Mouse (Mus musculus): ENCODE measurements around the gene Zfp239. TPM values are rescaled to one million over a fixed set of nuclear protein-coding genes. Genes with fewer than 3 reads are reported as not detected.

Gene Zfp239
- polyA plus RNA-seq, 1 experiment from 2014 or later = 2.0 TPM

DNA sequence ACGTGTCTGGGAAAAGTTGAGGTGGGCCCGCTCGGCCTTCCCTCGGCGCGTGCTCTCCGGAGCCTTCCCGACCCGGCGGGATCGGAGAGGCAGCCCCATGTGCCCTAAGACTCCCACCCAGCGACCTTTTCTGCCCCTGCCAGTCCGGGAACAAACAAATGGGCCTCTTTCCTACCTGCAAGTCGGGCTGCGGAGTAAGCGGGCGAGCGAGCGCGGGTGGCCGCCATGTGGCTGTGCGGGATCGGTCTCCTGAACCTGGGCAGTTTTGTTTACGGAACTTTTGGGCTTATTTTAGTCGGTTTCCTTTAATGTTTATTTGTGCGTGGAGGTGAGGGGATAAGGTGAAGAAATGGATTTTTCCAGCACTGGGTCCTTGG lies 46.1 kb downstream of the Zfp239 start:
- H3K9me3 ChIP-seq (replicated peaks) = no peaks in the 10 kb centered on the region
- H3K4me3 ChIP-seq (replicated peaks) = peak overlapping the region; percentile 88
- no peaks in the 10 kb centered on the region for H3K36me3 ChIP-seq (replicated peaks)
- WGBS (ENCODE audit: insufficient replicate concordance) = under 1% methylated on average over 26 of the region's 26 CpGs
- peak; percentile 0; the same call in 1 of the 2 replicates for ATAC-seq (ENCODE audit: insufficient read depth)
- peak overlapping the region; percentile 96 for H3K27ac ChIP-seq (replicated peaks)
- peaks cover 53% of the 10 kb centered on the region for H3K4me1 ChIP-seq (replicated peaks)
- no peaks in the 10 kb centered on the region for H3K27me3 ChIP-seq
- peak overlapping the region; percentile 98 for H3K4me2 ChIP-seq
- H3K9ac ChIP-seq = peak overlapping the region; percentile 89

DNA sequence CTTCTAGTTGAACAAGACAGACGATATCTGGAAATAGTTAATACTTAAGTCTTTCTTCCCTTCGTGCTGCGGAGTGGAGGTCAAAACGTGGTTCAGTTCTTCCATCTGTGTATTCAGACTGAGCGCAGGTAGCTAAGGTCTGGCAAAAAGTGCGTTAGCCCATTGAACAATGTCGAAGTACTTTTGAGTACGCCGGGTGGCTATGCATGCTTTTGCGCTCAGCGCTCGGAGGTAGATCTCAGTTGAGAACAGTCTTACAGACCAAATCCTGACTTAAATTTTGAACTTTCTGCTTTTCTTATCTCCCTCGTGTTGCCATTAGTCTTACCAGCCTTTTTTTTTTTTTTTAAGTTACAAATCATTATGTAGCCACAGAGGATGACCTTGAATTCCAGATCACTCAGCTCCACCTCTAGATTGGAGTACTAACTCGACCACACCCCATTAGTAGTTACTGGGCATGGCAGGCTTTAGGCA lies 46.6 kb downstream of the Zfp239 start:
- Histone ChIP-seq H3K4me3 (replicated peaks) (peak overlapping the region; percentile 88), H3K36me3 (replicated peaks) (no peaks in the 10 kb centered on the region), H3K4me1 (replicated peaks) (peaks cover 53% of the 10 kb centered on the region), H3K9me3 (replicated peaks) (no peaks in the 10 kb centered on the region), H3K4me2 (peak overlapping the region; percentile 98), H3K27ac (replicated peaks) (peak overlapping the region; percentile 96), H3K9ac (peak overlapping the region; percentile 89), H3K27me3 (no peaks in the 10 kb centered on the region)
- no peak for ATAC-seq (ENCODE audit: insufficient read depth)
- 0% methylated on average over 14 of the region's 14 CpGs for WGBS (ENCODE audit: insufficient replicate concordance)

DNA sequence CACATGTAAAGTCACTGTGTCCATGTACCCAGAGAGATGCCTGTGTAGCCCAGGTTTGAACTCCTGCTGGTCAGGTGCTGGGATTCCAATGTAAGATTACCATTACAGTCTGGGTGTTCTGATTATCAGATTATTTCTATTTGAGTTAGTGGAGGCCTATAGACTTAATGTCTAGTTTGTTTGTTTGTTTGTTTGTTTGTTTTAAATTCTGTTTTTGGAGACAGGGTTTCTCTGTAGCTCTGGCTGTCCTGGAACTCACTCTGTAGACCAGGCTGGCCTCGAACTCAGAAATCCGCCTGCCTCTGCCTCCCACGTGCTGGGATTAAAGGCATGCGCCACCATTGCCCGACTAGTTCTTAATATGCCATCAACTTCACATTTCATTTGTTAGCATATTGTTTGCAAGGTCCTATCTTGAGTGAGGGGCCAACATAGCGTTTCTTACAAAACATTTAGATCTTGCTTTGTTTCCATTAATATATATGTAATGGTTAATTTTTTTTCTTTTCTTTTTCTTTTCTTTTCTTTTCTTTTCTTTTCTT lies 48.3 kb downstream of the Zfp239 start:
- Histone ChIP-seq H3K27me3 (no peaks in the 10 kb centered on the region), H3K4me3 (replicated peaks) (peak overlapping the region; percentile 88), H3K27ac (replicated peaks) (peak overlapping the region; percentile 96; the same call in 1 of the 2 replicates), H3K9ac (peak overlapping the region; percentile 89), H3K4me1 (replicated peaks) (peaks cover 60% of the 10 kb centered on the region), H3K4me2 (peak overlapping the region; percentile 98), H3K9me3 (replicated peaks) (no peaks in the 10 kb centered on the region), H3K36me3 (replicated peaks) (no peaks in the 10 kb centered on the region)
- no peak for ATAC-seq (ENCODE audit: insufficient read depth)
- WGBS (ENCODE audit: insufficient replicate concordance) = 39% methylated on average over 6 of the region's 6 CpGs

- Histone ChIP-seq H3K4me1 (replicated peaks) (peaks cover 65% of the 10 kb centered on the region), H3K27ac (replicated peaks) (peak overlapping the region; percentile 54), H3K9me3 (replicated peaks) (no peaks in the 10 kb centered on the region), H3K4me3 (replicated peaks) (no peak overlapping the region), H3K9ac (no peak overlapping the region), H3K36me3 (replicated peaks) (peaks cover 7% of the 10 kb centered on the region), H3K4me2 (peak overlapping the region; percentile 32), H3K27me3 (no peaks in the 10 kb centered on the region)
- no peak for ATAC-seq (ENCODE audit: insufficient read depth)
Observed at GRCm38 (mm10) chr6:117914541-117914940, 52.6 kb downstream of the Zfp239 start.

DNA sequence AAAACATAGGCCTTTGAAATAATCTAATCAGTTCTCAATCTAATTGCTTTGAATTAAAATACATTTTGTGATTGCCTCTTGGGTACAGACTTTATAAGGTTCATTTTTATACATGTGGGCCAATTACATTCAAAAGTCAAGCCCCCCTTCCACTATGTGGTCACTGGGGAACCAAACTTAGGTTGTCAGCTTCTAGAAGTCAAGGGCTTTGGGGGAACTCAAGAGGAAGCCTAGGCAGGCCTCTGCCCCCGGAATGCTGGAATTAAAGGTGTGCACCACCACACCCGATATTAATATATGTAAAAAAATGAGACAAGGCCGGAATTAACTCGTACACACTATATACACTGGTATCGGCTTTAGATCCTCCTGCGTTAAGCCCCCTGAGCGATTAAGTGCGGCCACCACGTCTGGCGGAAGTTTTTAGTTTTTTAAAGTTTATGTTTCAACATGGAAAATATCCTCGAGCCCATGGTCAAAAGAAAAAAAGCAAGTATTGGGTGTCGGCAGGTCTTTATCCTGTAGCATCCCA lies 54.4 kb downstream of the Zfp239 start:
- no peaks in the 10 kb centered on the region for H3K9me3 ChIP-seq (replicated peaks)
- under 1% methylated on average over 12 of the region's 12 CpGs for WGBS (ENCODE audit: insufficient replicate concordance)
- H3K9ac ChIP-seq = peak overlapping the region; percentile 75
- ATAC-seq (ENCODE audit: insufficient read depth) = no peak
- peak overlapping the region; percentile 65 for H3K4me3 ChIP-seq (replicated peaks)
- H3K27ac ChIP-seq (replicated peaks) = peak overlapping the region; percentile 98
- H3K4me2 ChIP-seq = peak overlapping the region; percentile 89
- peaks cover 67% of the 10 kb centered on the region for H3K4me1 ChIP-seq (replicated peaks)
- peaks cover 25% of the 10 kb centered on the region for H3K36me3 ChIP-seq (replicated peaks)
- H3K27me3 ChIP-seq = no peaks in the 10 kb centered on the region

DNA sequence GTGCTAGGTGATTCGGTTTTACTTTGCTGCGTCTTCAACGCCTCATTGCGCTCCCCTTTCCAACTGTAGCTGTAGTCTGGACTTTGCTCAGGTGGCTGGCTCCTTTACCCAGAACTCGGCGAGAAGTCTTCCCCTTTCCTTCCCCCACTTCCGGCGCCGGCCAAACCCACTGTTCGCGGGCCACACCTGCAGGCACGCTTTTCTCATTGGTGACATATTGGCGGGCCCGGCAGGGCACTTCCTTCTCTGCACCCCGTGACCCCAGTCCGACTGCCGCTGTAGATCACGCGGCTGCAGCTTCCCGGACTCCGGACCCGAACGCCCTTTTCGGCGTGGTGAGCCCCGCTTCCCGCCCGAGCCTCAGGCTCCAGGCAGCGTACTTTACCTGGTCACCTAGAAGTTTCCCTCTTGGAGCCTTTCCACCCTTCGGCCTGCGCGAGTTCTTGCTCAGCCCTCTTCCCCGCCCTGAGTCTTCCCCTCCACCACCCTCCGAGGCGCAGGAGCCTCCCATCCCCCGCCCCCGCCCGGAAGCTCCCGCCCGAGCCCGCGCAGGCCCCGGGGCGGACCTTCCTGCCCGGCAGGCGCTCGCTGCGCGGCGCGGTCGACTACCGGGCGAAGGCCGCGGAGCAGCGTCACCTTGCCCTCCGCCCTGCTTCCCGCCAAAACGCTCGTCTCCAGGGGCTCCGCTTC lies 55.0 kb downstream of the Zfp239 start:
- under 1% methylated on average over 62 of the region's 62 CpGs for WGBS (ENCODE audit: insufficient replicate concordance)
- Histone ChIP-seq H3K4me2 (peak overlapping the region; percentile 89), H3K36me3 (replicated peaks) (peaks cover 31% of the 10 kb centered on the region), H3K4me1 (replicated peaks) (peaks cover 68% of the 10 kb centered on the region), H3K9me3 (replicated peaks) (no peaks in the 10 kb centered on the region), H3K9ac (peak overlapping the region; percentile 75), H3K27ac (replicated peaks) (peak overlapping the region; percentile 98), H3K4me3 (replicated peaks) (peak overlapping the region; percentile 65), H3K27me3 (no peaks in the 10 kb centered on the region)
- ATAC-seq (ENCODE audit: insufficient read depth) = peak; percentile 96

- no peaks in the 10 kb centered on the region for H3K27me3 ChIP-seq
- peak overlapping the region; percentile 65 for H3K4me3 ChIP-seq (replicated peaks)
- ATAC-seq (ENCODE audit: insufficient read depth) = peak; percentile 28
- H3K27ac ChIP-seq (replicated peaks) = peak overlapping the region; percentile 98
- WGBS (ENCODE audit: insufficient replicate concordance) = under 1% methylated on average over 21 of the region's 21 CpGs
- peaks cover 64% of the 10 kb centered on the region for H3K4me1 ChIP-seq (replicated peaks)
- no peaks in the 10 kb centered on the region for H3K9me3 ChIP-seq (replicated peaks)
- H3K36me3 ChIP-seq (replicated peaks) = peaks cover 38% of the 10 kb centered on the region
- H3K4me2 ChIP-seq = peak overlapping the region; percentile 89
- peak overlapping the region; percentile 75 for H3K9ac ChIP-seq
Observed at GRCm38 (mm10) chr6:117917576-117917975, 55.7 kb downstream of the Zfp239 start.

DNA sequence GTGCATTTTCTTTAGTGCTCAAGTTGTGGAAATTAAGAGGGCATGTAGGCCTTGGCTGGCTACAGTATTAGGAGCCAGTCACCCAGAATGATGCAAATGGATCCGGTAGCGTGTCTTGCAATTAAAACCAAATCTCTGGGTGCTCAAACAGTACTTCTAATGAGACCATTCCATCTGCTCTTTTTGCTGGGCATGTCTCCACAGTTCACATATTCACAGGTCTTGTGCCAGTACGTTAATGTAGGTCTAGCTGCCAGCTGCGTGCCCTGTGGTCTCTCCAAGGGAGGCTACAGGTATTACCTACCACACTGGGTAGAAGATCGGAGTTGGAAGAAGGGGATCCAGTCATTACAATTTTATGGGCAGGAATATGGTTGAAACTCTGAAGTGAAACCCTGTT lies 56.1 kb downstream of the Zfp239 start:
- Histone ChIP-seq H3K27me3 (no peaks in the 10 kb centered on the region), H3K4me1 (replicated peaks) (peaks cover 64% of the 10 kb centered on the region), H3K4me2 (peak overlapping the region; percentile 89), H3K9ac (peak overlapping the region; percentile 75), H3K9me3 (replicated peaks) (no peaks in the 10 kb centered on the region), H3K27ac (replicated peaks) (peak overlapping the region; percentile 98), H3K4me3 (replicated peaks) (peak overlapping the region; percentile 65), H3K36me3 (replicated peaks) (peaks cover 42% of the 10 kb centered on the region)
- 19% methylated on average over 5 of the region's 5 CpGs for WGBS (ENCODE audit: insufficient replicate concordance)
- no peak for ATAC-seq (ENCODE audit: insufficient read depth)

- Histone ChIP-seq H3K27ac (replicated peaks) (peak overlapping the region; percentile 66), H3K27me3 (no peaks in the 10 kb centered on the region), H3K4me3 (replicated peaks) (peak overlapping the region; percentile 65), H3K9ac (no peak overlapping the region), H3K36me3 (replicated peaks) (peaks cover 53% of the 10 kb centered on the region), H3K9me3 (replicated peaks) (no peaks in the 10 kb centered on the region), H3K4me1 (replicated peaks) (peaks cover 40% of the 10 kb centered on the region), H3K4me2 (peak overlapping the region; percentile 89)
- no peak for ATAC-seq (ENCODE audit: insufficient read depth)
- 43% methylated on average over 3 of the region's 3 CpGs for WGBS (ENCODE audit: insufficient replicate concordance)
Observed at GRCm38 (mm10) chr6:117920659-117921640, 59.0 kb downstream of the Zfp239 start.

- no peak overlapping the region for H3K4me3 ChIP-seq (replicated peaks)
- H3K27me3 ChIP-seq = no peaks in the 10 kb centered on the region
- WGBS (ENCODE audit: insufficient replicate concordance) = 78% methylated on average over 3 of the region's 3 CpGs
- no peak overlapping the region for H3K4me2 ChIP-seq
- peaks cover 64% of the 10 kb centered on the region for H3K36me3 ChIP-seq (replicated peaks)
- H3K4me1 ChIP-seq (replicated peaks) = peaks cover 36% of the 10 kb centered on the region
- H3K9me3 ChIP-seq (replicated peaks) = no peaks in the 10 kb centered on the region
- no peak overlapping the region for H3K9ac ChIP-seq
- ATAC-seq (ENCODE audit: insufficient read depth) = no peak
- peak overlapping the region; percentile 66; the same call in 1 of the 2 replicates for H3K27ac ChIP-seq (replicated peaks)
Observed at GRCm38 (mm10) chr6:117922041-117922440, 60.1 kb downstream of the Zfp239 start.
